Comparison of ENCODE assay signal across 23 mouse cellular contexts in the genomic region with DNA sequence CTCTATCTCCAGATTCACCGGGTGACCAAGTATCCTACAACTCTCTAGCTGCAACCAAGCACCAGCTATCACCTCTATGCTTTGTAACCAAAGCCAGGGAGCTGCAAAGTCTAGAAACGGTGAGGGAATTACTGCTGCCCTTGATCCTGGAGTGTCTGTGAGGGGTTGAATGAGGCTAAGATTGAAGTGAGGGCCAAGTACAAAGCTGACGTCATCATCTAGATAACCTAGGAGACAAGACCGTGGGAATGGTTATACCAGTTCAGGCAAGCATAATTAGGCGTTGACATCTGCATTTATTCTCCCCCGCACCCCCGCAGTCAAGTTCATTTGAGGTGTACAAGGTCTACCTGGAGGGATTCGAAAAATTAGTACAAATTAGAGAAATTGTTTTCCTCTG.
"Had no signal": no experiment of that assay in that cellular context is flagged by ENCODE, and none has a peak within 500 bp of the region (broad histone marks: within the 10 kb centered on the region; RNA-seq: fewer than 3 reads in every experiment).

No protein-coding gene starts in this region.

- H3K9me3 ChIP-seq: heart, embryonic 13.5 days; heart, embryonic 15.5 days; hindbrain, embryonic 13.5 days; hindbrain, embryonic 15.5 days; limb, embryonic 13.5 days; limb, embryonic 15.5 days; liver, embryonic 13.5 days; liver, embryonic 15.5 days had no signal

- H3K27me3 ChIP-seq: heart, embryonic 13.5 days; heart, embryonic 15.5 days; limb, embryonic 13.5 days; limb, embryonic 15.5 days; liver, embryonic 13.5 days; liver, embryonic 15.5 days had no signal

- ATAC-seq: hindbrain, postnatal 0 days; intestine, embryonic 16.5 days had no signal

- H3K36me3 ChIP-seq: heart, embryonic 13.5 days; heart, embryonic 15.5 days; hindbrain, embryonic 13.5 days; hindbrain, embryonic 15.5 days; limb, embryonic 13.5 days; limb, embryonic 15.5 days; liver, embryonic 13.5 days; liver, embryonic 15.5 days had no signal

- DNase-seq: gastrocnemius, postnatal 14 days; gastrocnemius, postnatal 36 days; heart, postnatal 14 days; heart, postnatal 36 days; kidney, adult 8-10 months; kidney, postnatal 10 days; kidney, postnatal 36 days; layer of hippocampus, adult 9-11 months; layer of hippocampus, postnatal 36 days; left cerebral cortex, postnatal 4 days; liver, embryonic 13.5 days; lung, adult 18-20 months had no signal

- H3K4me2 ChIP-seq: heart, embryonic 11.5 days; heart, embryonic 13.5 days; heart, embryonic 15.5 days; hindbrain, embryonic 13.5 days; hindbrain, embryonic 15.5 days; limb, embryonic 13.5 days; limb, embryonic 15.5 days; liver, embryonic 11.5 days; liver, embryonic 13.5 days; liver, embryonic 15.5 days had no signal

- H3K4me3 ChIP-seq: heart, embryonic 13.5 days; heart, embryonic 15.5 days; hindbrain, embryonic 13.5 days; hindbrain, embryonic 15.5 days; limb, embryonic 13.5 days; limb, embryonic 15.5 days; liver, embryonic 13.5 days; liver, embryonic 15.5 days had no signal

- H3K27ac ChIP-seq: heart, embryonic 13.5 days; heart, embryonic 15.5 days; hindbrain, embryonic 13.5 days; hindbrain, embryonic 15.5 days; hindbrain, postnatal 0 days; limb, embryonic 13.5 days; limb, embryonic 15.5 days; liver, embryonic 13.5 days; liver, embryonic 15.5 days had no signal

- H3K9ac ChIP-seq: heart, embryonic 13.5 days; heart, embryonic 15.5 days; hindbrain, embryonic 13.5 days; hindbrain, embryonic 15.5 days; limb, embryonic 13.5 days; limb, embryonic 15.5 days; liver, embryonic 13.5 days; liver, embryonic 15.5 days had no signal
